Mouse (Mus musculus): ENCODE measurements around the gene Gnb3. TPM values are rescaled to one million over a fixed set of nuclear protein-coding genes. Genes with fewer than 3 reads are reported as not detected.

The Gnb3 gene
- polyA plus RNA-seq, 2 experiments = 1.6 to 2.3 TPM

GRCm38 (mm10) chr6:124865766-124866362 is 25.8 kb upstream of the Gnb3 start:
- DNase-seq (ENCODE audit: low spot score) (no peak), ATAC-seq (ENCODE audit: low FRiP score, low read depth) (no peak)
- H3K4me1 ChIP-seq (ENCODE audit: control insufficient read depth, insufficient read depth, low read length) = peaks cover 17% of the 10 kb centered on the region; the same call in 1 of the 2 replicates
- 0 out of 2 replicates have a peak overlapping the region, but pooled peaks have one; percentile 21 for H3K9ac ChIP-seq (ENCODE audit: low read depth, low read length, severe bottlenecking)
- 0 out of 2 replicates have a peak, but pooled peaks cover 3% of the 10 kb centered on the region for H3K36me3 ChIP-seq (ENCODE audit: control insufficient read depth, insufficient read depth, low read length)
- H3K27me3 ChIP-seq (ENCODE audit: control insufficient read depth, insufficient read depth, low read length) = no peaks in the 10 kb centered on the region
- no peak for TF ChIP-seq POLR2A (IDR thresholded peaks at IDR 0.05; ENCODE audit: borderline replicate concordance, extremely low read depth, insufficient read depth, insufficient read length)
- no peak overlapping the region for H3K4me3 ChIP-seq (replicated peaks; ENCODE audit: low read length)
- no peaks in the 10 kb centered on the region for H3K9me3 ChIP-seq (ENCODE audit: control insufficient read depth, low read length)
- H3K27ac ChIP-seq (replicated peaks; ENCODE audit: low read depth, low read length) = no peak overlapping the region
- no peak overlapping the region for H3K4me2 ChIP-seq (replicated peaks; ENCODE audit: low read depth, low read length, severe bottlenecking)
- WGBS = 37% methylated on average over 17 of the region's 18 CpGs

- peak; percentile 60 for DNase-seq (ENCODE audit: low spot score)
- Histone ChIP-seq H3K4me3 (replicated peaks; ENCODE audit: low read length) (peak within 1 kb of the TSS; percentile 56), H3K27me3 (ENCODE audit: control insufficient read depth, insufficient read depth, low read length) (no peaks in the 10 kb centered on the region), H3K9me3 (ENCODE audit: control insufficient read depth, low read length) (no peaks in the 10 kb centered on the region), H3K4me1 (ENCODE audit: control insufficient read depth, insufficient read depth, low read length) (peaks cover 17% of the 10 kb centered on the region; the same call in 1 of the 2 replicates), H3K4me2 (replicated peaks; ENCODE audit: low read depth, low read length, severe bottlenecking) (peak within 1 kb of the TSS; percentile 95), H3K36me3 (ENCODE audit: control insufficient read depth, insufficient read depth, low read length) (0 out of 2 replicates have a peak, but pooled peaks cover 8% of the 10 kb centered on the region), H3K9ac (ENCODE audit: low read depth, low read length, severe bottlenecking) (peak within 1 kb of the TSS; percentile 65), H3K27ac (replicated peaks; ENCODE audit: low read depth, low read length) (peak within 1 kb of the TSS; percentile 52; the same call in 1 of the 2 replicates)
- TF ChIP-seq POLR2A (IDR thresholded peaks at IDR 0.05; ENCODE audit: borderline replicate concordance, extremely low read depth, insufficient read depth, insufficient read length) = 0 out of 2 replicates have a peak, but pooled peaks have one; percentile 1
- peak; percentile 73 for ATAC-seq (ENCODE audit: low FRiP score, low read depth)
- under 1% methylated on average over 23 of the region's 43 CpGs for WGBS
Measured at GRCm38 (mm10) chr6:124863658-124864298, 23.7 kb upstream of the Gnb3 start, which contains the start of gene Gpr162. Gpr162 (minus strand) TSS chr6:124863983.

- Histone ChIP-seq H3K4me3 (replicated peaks; ENCODE audit: low read length) (peak overlapping the region; percentile 56), H3K27ac (replicated peaks; ENCODE audit: low read depth, low read length) (0 out of 2 replicates have a peak overlapping the region, but pooled peaks have one; percentile 26), H3K4me2 (replicated peaks; ENCODE audit: low read depth, low read length, severe bottlenecking) (peak overlapping the region; percentile 95), H3K27me3 (ENCODE audit: control insufficient read depth, insufficient read depth, low read length) (no peaks in the 10 kb centered on the region), H3K9ac (ENCODE audit: low read depth, low read length, severe bottlenecking) (peak overlapping the region; percentile 65), H3K36me3 (ENCODE audit: control insufficient read depth, insufficient read depth, low read length) (0 out of 2 replicates have a peak, but pooled peaks cover 8% of the 10 kb centered on the region), H3K4me1 (ENCODE audit: control insufficient read depth, insufficient read depth, low read length) (peaks cover 23% of the 10 kb centered on the region; the same call in 1 of the 2 replicates), H3K9me3 (ENCODE audit: control insufficient read depth, low read length) (no peaks in the 10 kb centered on the region)
- ATAC-seq (ENCODE audit: low FRiP score, low read depth) (no peak; the same call in 1 of the 2 replicates), DNase-seq (ENCODE audit: low spot score) (no peak)
- WGBS = 1% methylated on average over 8 of the region's 16 CpGs
- 0 out of 2 replicates have a peak, but pooled peaks have one; percentile 0 for TF ChIP-seq POLR2A (IDR thresholded peaks at IDR 0.05; ENCODE audit: borderline replicate concordance, extremely low read depth, insufficient read depth, insufficient read length)
Measured at GRCm38 (mm10) chr6:124863125-124863657, 23.1 kb upstream of the Gnb3 start.

GRCm38 (mm10) chr6:124862406-124863124 is 22.5 kb upstream of the Gnb3 start:
- WGBS = 15% methylated on average over 8 of the region's 8 CpGs
- peak overlapping the region; percentile 65 for H3K9ac ChIP-seq (ENCODE audit: low read depth, low read length, severe bottlenecking)
- H3K36me3 ChIP-seq (ENCODE audit: control insufficient read depth, insufficient read depth, low read length) = 0 out of 2 replicates have a peak, but pooled peaks cover 8% of the 10 kb centered on the region
- peaks cover 26% of the 10 kb centered on the region; the same call in 1 of the 2 replicates for H3K4me1 ChIP-seq (ENCODE audit: control insufficient read depth, insufficient read depth, low read length)
- TF ChIP-seq POLR2A (IDR thresholded peaks at IDR 0.05; ENCODE audit: borderline replicate concordance, extremely low read depth, insufficient read depth, insufficient read length) = no peak
- H3K4me3 ChIP-seq (replicated peaks; ENCODE audit: low read length) = peak overlapping the region; percentile 56
- DNase-seq (ENCODE audit: low spot score) (no peak), ATAC-seq (ENCODE audit: low FRiP score, low read depth) (no peak)
- H3K27me3 ChIP-seq (ENCODE audit: control insufficient read depth, insufficient read depth, low read length) = no peaks in the 10 kb centered on the region
- H3K27ac ChIP-seq (replicated peaks; ENCODE audit: low read depth, low read length) = no peak overlapping the region
- peak overlapping the region; percentile 95 for H3K4me2 ChIP-seq (replicated peaks; ENCODE audit: low read depth, low read length, severe bottlenecking)
- H3K9me3 ChIP-seq (ENCODE audit: control insufficient read depth, low read length) = no peaks in the 10 kb centered on the region
